Mouse (Mus musculus) thymus, postnatal 0 days (tissue): Measurements from ENCODE around the gene Cds2. TPM values are rescaled to one million over a fixed set of nuclear protein-coding genes. Genes with fewer than 3 reads are reported as not detected.
"Not testable (repeated sequence)": the region's sequence is repeated elsewhere in the genome, so short reads cannot be mapped to it uniquely, and the experiment has no call there.

ENCODE experiments used
- DNase-seq: peaks from one replicate; pipeline ENCODE4 v3.0.0-alpha.2; 2015; ENCODE audit warnings: low spot score
- polyA plus RNA-seq: library from polyadenylated mRNA; unstranded; fragments of >200 nt; fragmentation: Nextera tagmentation; extraction: Ambion mirVana; gene quantifications from 2 replicates; pipeline ENCODE4 v1.2.1, GENCODE M21; 2015

Cds2 gene
- 24.4 and 24.5 TPM in 2 replicates for polyA plus RNA-seq

DNA sequence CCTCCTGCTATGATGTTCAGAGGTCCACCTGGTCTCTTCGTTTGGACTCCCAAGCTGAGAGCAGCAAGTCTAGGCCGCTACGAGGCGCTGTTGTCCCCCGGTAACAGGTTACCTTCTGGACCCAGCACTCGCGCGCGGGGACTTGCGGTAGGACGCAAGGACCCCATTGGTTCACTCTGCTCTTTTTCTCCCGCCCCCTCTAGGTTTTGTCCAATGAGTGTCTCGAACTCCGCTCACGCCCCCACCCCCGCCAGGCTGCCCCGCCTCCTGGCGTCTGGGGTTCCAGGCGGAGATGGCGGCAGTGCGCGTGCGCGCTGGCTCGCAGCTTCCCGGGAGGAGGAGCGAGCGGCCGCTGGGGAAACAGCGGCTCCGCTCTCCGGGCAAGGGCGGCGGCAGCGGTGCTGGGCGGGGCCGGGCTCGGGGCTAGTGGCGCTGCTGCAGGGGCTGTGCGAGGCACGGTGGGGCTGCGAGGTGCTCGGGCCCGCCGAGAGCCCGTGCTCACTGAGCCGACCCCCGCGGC, at the start of gene Cds2:
TSS of gene Cds2 (plus strand) at position 270 of the 520 bp plus-strand sequence.
- peak; percentile 99 for DNase-seq

GRCm38 (mm10) chr2:132221611-132222073, 41.3 kb upstream of the Cds2 start:
- no peak for DNase-seq

DNA sequence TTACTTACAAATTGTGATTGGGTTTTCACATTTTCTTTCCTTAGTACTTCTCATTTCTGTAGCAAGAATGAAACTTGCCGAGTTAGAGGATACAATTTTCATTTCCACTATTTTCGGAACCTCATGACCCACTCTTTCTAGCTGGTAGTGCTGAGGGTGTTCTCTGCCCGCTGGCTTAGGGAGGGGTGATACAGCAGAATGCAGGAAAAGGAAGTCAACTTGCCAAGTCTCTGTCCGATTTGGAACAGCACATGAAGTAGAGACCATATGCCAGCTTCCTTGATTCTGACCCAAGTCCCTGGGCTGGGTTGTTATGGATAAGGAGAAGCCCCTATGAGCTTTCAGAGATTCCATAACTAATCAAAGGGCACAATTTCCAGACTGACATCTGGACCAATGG, 38.6 kb upstream of the Cds2 start:
- no peak for DNase-seq

- DNase-seq, result no peak
These were observed 30.5 kb upstream of the Cds2 start for GRCm38 (mm10) chr2:132232413-132232945.

DNA sequence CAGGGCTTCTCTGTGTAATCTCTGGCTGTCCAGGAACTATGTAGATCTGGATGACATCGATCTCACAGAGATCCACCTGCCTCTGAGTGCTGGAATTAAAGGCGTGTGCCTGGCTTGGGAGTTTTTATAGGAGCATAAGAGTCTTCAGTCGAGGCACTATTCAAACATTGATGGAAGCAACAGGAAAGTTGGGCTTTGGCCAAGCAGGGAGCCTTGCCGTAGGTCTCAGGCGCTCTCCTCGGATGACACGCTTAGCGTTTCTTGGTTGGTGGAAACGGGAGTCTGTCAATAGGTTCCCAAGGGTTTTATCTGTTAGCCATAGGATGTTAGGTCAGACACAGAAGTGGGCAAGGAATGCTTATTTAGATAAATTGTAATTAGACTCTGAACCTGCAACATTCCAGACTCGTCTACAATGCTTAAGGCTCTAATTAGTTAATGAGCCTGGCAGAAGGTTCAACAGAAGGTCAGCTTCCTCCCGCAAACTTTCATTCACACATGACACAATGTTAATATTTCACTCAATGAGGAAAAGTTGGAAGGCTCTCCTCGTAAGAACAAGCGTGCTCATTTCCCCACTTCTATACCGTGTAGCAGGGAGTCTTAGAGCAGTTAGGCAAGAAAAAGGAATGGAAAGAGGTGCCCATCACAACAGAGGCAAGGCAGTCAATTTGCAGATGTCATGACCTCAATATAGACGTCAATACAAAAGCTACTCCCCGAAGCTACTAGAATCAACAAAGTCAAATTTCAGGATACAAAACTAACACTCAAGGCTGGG, 28.8 kb upstream of the Cds2 start:
- no peak for DNase-seq

- DNase-seq, result no peak
These were observed 27.7 kb upstream of the Cds2 start for GRCm38 (mm10) chr2:132235291-132235690.

- DNase-seq, result no peak
These were observed 27.0 kb upstream of the Cds2 start for GRCm38 (mm10) chr2:132235975-132236374.

DNA sequence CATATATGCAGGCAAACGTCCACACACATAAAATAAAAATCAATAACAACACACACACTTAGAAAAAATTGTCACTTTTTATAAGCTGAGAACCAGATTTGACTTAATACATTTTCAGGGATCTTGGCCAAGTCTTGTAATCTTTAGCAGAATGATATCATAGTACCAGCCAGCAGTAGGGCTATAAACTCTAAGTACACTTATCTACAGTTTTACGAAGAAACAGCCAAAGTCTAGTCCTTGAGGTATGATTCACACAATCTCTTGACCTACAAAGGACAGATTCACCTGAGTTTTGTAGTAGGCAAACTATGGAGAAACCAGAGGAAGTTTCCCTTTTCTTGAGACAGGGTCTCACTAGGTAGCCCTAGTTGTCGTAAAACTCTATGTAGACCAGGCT, 23.5 kb upstream of the Cds2 start:
- DNase-seq, result not testable (repeated sequence)

DNA sequence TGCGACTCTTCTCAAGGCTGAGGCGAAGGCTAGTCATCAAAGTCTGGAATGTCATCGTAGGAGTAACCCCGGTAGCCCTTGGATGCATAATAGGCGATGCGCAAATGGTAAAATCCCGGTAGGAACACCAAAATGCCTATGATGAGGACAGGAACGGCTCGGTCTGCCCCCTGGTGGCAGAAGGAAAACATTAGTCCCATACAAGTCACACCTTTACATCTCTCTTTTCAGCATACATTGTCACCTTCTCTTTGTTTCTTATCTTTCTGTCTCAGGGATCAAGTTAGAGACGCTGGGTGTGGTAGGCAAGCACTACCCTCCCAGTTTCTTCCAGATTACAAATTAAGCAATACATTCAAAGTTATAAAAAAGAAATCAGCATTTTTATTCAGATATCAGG, 22.5 kb upstream of the Cds2 start:
- peak; percentile 43 for DNase-seq

- DNase-seq, result no peak
These were observed 19.6 kb upstream of the Cds2 start for GRCm38 (mm10) chr2:132243370-132243769.

GRCm38 (mm10) chr2:132247539-132248313, 15.2 kb upstream of the Cds2 start, which contains the start of gene Tmem230:
TSS of gene Tmem230 (minus strand) at chr2:132247807.
- peak; percentile 98 for DNase-seq

DNA sequence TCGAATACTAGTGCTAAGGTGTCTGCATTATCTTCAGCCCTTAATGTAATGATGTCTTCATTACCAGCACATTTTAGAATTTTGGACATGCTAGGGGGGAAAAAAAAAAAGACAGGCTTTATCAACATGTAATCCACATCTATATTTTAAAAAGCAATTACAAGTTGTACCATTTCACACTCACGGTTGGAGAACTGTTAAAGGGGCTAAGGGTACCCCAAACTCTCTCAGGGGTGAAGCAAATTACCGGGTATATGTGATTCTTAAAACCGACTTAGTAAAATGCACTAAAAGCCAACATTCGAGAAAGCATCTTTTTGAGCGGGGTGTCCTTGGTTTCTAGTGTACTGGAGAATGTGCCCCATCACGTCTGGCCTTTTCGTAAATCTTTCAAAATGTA, 11.0 kb upstream of the Cds2 start:
- DNase-seq, result no peak

DNA sequence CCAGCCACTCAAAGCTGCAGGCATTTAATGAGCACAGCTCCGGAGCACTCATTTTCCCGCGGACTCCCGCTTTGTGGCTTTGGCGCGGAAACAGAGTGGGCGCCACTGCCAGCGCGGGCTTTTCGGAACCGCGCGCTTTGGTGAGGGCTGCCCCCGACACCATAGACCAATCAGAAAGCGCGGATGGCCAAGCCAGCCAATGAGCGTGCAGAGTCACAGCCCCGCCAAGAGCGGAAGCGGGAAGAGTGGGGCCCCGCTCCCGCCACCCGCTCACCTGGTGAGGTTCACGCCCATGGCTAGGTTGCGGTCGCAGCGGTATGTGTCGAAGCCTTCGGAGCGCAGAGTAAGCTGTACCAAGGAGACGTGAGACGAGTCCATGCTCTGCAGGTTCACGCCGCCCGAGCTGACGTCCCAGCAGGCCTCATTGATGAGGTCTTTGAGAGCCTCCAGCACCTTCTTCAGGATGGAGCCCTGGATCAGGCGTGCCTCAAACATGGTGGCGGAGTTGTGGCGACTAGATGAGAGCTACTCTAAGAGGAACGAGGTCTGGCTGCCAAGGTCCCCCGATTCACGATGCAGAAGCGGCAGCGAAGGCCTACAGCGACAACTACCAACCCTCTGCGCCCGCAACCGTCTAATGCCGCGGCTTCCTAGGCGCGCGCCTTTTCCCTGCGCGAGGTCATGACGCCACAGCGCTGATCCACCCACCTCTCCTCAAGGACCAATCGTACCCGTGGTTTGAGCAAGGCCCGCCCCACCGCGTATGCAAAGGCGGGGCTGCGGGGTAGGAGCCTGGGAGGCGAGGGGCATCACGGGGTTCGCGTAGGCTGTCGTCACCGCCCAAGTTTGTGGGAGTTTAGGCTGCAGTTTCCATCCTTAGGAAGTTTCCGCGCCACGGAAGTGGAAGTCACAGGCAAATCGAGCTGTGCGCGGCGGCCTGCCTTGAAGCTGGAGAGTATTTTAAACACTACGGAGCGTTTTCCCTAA, 10.1 kb upstream of the Cds2 start, which contains the start of gene Pcna:
TSS of gene Pcna (minus strand) at position 773 of the 987 bp plus-strand sequence.
- DNase-seq, result peak; percentile 98

- DNase-seq, result no peak
These were observed 9.3 kb upstream of the Cds2 start for GRCm38 (mm10) chr2:132253603-132254002.

GRCm38 (mm10) chr2:132257350-132258068, 5.4 kb upstream of the Cds2 start:
- no peak for DNase-seq

GRCm38 (mm10) chr2:132260601-132261000, 2.3 kb upstream of the Cds2 start:
- no peak for DNase-seq

- DNase-seq, result peak; percentile 29
These were observed 773 bp upstream of the Cds2 start for GRCm38 (mm10) chr2:132262175-132262574.

DNA sequence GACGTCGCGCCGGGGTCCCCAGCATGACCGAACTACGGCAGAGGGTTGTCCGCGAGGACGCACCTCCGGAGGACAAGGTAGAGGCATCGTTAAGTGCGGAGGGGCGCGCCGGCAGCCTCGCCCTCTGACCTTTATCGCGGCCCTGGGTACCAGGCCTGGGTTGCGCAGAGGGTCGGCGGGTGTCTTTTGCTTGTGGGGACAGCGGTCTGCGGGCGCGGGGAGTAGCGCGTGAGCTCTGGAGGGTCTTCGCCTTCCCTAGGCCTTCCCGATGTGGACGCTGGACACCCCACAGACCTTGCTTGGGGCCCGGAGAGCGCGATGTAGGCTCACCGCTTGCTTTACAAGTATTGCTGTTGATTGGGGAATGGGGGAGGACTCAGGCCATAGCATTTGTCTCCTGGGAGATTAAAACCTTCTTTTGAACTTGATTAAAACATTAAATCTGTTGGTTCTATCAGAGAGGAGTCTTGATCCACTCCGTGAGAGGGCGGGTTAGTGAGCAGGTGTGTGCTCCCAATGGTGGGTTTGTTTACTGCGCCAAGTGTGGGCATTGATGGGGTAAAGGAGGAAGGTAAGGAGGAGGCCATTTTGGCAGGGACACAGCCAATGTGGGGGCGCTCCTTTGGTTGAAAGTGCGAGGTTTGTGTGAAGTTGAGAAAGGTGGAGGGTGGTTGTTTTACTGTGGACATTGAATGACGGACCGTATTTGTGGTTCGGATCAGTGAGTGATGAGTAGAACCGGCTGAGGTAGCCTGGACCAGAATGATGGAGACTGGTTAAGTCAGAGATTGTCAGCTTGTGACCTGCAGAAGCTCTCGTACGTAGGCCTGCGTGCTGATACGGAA, 695 bp downstream of the Cds2 start:
- peak; percentile 59 for DNase-seq

DNA sequence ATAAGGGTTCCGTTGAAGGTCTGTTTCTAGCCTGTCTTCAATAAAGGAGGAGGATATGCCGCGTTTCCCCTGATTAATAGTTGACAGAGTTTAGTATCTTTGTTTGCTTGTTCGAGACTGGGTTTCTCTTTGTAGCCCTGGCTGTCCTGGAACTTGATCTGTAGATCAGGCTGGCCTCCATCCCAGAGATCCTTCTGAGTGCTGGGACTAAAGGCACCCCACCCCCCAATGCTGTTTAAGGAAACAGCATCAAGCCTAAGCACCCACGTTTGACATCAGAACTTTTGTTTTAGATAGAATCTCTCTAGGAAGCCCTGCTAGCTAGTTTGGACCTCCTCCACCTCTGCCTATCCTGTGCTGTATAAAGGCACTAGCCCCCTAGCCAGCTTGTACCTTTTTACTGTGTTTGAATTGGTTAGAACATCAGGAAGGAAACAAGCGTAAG, 1.3 kb downstream of the Cds2 start:
- no peak for DNase-seq
